Mouse (Mus musculus) embryonic fibroblast, embryonic 13.5 days (primary cell): ENCODE data around the gene AI481877. TPM values are rescaled to one million over a fixed set of nuclear protein-coding genes. Genes with fewer than 3 reads are reported as not detected.

ENCODE experiments used
- H3K27ac ChIP-seq: 2 replicates; pipeline ENCODE4 v1.5.1; 2012; ENCODE audit warnings: low read length, control low read depth, inconsistent platforms; ENCODE audit not compliant: insufficient read depth
- H3K4me1 ChIP-seq: 2 replicates; pipeline ENCODE4 v1.6.1; 2011; ENCODE audit warnings: low read length; ENCODE audit not compliant: control insufficient read depth, insufficient read depth
- H3K4me3 ChIP-seq: 2 replicates; pipeline ENCODE4 v1.5.1; 2011; ENCODE audit warnings: mild to moderate bottlenecking, control low read depth, low read length; ENCODE audit not compliant: insufficient read depth
- CTCF ChIP-seq: IDR thresholded peaks from 2 replicates; pipeline ENCODE4 v1.5.1; 2011; ENCODE audit warnings: mild to moderate bottlenecking, control low read depth, low read length, moderate library complexity, borderline replicate concordance; ENCODE audit not compliant: insufficient read depth
- POLR2A ChIP-seq: IDR thresholded peaks from 2 replicates; pipeline ENCODE4 v1.6.1; 2011; ENCODE audit warnings: low read depth, mild to moderate bottlenecking, control low read depth, low read length, moderate library complexity
- polyA plus RNA-seq: library from polyadenylated mRNA; stranded (reverse); fragments of >200 nt; gene quantifications from 2 replicates; pipeline ENCODE4 v1.2.4, GENCODE M21; 2011; ENCODE audit warnings: low read depth; ENCODE audit not compliant: missing spikeins, insufficient read length

Gene AI481877
- polyA plus RNA-seq, 1 experiment = not detected

DNA sequence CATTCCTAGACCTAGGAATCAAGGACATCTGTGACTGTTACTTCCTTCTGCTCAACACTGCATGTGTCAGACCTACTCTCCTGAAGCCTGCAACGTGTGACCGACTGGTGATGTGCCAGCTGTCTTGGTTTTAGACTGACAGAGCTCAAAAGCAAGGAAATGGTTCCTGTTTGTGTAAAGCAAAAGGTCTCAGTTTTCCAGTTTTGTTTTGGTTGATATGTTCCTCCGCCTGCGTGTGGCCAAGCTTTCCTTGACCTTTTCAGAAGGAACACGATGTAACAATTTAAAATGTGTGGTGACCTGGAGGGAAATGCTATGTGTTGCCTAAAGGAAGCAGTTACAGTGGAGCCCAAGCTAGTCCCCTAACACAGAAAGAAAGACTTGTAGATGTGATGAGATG is 31.2 kb upstream of the AI481877 start:
- no peak overlapping the region for H3K4me3 ChIP-seq
- TF ChIP-seq CTCF = no peak
- TF ChIP-seq POLR2A = no peak
- no peaks in the 10 kb centered on the region for H3K4me1 ChIP-seq
- no peak overlapping the region for H3K27ac ChIP-seq

DNA sequence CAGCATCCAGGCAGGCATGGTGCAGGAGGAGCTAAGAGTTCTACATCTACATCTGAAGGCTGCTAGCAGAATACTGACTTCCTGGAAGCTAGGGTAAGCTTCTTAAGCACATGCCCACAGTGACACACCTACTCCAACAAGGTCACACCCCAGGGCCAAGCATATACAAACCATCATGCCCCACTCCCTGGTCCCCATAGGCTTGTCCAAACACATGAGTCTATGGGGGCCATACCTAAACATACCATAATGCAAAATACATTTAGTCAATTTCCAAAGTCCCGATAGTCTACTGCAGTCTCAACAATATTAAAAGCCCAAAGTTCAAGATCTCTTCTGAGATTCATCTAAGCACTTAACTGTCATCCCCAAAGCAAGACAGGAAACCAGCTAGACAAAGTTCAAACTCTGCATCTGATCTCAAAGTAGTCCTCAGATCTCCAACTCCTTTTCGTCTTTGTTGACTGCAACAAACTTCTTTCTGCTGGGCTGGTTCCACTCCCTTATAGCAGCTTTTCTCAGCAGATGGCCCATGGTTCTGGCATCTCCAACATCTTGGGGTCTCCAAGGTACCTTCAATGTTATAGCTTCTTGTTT is 28.6 kb upstream of the AI481877 start:
- no peak overlapping the region for H3K4me3 ChIP-seq
- TF ChIP-seq CTCF (no peak), POLR2A (no peak)
- no peak overlapping the region for H3K27ac ChIP-seq
- peaks cover 3% of the 10 kb centered on the region; the same call in 1 of the 2 replicates for H3K4me1 ChIP-seq

DNA sequence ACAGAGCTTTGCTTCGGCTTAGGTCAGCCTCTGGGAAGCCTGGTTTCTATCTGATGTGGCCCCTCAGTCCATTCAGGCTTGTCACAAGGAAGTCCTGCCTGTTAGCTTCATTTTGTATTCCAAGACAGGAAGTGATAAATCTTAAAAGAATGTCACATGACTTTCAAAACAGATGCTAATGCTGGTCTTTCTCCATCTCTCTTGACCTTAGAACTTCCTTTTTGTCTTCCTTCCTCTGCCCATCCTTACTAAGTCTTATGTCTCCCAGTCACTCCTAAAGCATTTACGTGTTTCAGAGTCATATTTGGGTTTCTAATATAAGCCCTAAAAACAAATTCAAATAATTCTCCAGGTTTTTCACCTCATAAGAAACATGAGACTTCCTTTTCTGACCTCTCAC is 25.3 kb upstream of the AI481877 start:
- Histone ChIP-seq H3K4me1 (peaks cover 10% of the 10 kb centered on the region), H3K4me3 (no peak overlapping the region), H3K27ac (peak overlapping the region; percentile 49; the same call in 1 of the 2 replicates)
- TF ChIP-seq CTCF = no peak

DNA sequence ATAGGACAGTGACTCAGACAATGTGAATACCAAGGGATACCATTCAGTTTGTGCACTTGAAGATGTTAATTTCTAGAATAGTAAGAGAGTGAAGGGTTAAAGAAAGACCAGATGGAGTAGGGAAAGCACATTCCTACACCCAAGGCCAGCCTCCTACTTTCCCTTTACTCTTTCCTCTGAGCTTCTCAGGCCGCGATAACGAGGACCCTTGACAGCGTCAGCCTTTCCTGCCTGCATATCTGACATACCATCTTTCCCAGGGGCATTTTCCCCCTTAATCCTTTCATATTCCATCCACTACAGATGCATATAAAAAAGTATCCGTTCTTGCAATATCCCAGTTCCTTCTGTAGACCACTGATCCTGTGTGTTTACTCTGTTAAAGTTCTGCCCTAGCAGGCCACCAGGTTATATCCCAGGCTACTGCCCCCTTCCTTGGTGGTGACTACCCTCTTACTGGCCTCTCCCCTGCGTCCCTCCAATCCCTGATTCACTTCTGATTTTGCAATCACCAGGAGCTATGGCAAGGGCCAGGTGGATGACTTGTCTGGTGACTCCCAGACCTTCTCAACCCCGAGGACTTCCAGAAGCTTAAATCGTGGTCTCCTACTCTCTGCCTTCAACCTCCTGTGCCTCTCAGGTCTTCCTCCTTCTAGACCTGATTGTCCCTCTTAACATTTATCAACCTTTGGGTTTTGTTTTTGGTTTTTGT is 22.3 kb upstream of the AI481877 start:
- peaks cover 11% of the 10 kb centered on the region for H3K4me1 ChIP-seq
- no peak overlapping the region for H3K4me3 ChIP-seq
- TF ChIP-seq CTCF = no peak
- no peak for TF ChIP-seq POLR2A
- H3K27ac ChIP-seq = no peak overlapping the region

DNA sequence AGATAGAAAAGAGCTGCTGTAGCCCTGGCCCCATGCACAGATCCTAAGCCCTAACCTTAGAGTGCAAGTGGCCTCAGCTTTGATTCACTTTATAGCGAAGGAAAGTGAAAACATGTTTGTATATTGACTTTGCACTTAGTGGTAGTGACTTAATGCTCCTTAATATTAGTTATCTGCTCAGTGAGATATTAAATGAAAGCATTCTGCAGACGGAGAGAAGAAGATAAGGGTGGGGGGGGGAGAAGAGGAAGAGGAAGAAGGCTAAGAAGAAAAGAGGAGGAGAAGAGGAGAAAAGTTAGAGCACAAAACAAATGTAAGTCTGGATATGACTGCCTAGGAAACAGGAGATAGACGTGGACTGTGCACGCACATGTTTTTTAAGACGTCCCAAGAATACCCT is 21.5 kb upstream of the AI481877 start:
- no peak overlapping the region for H3K4me3 ChIP-seq
- TF ChIP-seq CTCF (no peak), POLR2A (no peak)
- peaks cover 11% of the 10 kb centered on the region for H3K4me1 ChIP-seq
- no peak overlapping the region for H3K27ac ChIP-seq

DNA sequence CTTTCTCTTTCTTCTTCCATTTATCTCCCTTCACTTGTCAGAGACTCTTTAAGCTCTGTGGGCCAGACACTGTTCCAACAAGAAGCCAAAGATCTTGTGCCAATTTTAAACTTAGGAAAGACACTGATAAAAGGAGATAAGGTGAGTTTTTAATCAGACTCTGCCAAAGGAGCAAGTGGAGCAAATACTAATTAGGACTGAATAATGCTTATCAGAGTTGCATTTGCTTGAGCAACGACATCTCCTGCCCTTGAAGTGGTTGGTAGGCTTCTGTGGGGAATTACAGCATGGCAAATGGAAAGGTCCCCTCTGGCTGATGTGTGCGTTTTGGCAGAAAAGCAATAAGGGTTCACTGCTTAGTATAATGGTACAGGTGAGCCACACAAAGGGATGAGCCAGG is 18.9 kb upstream of the AI481877 start:
- Histone ChIP-seq H3K27ac (no peak overlapping the region), H3K4me3 (no peak overlapping the region), H3K4me1 (peaks cover 8% of the 10 kb centered on the region)
- TF ChIP-seq CTCF (no peak), POLR2A (no peak)

DNA sequence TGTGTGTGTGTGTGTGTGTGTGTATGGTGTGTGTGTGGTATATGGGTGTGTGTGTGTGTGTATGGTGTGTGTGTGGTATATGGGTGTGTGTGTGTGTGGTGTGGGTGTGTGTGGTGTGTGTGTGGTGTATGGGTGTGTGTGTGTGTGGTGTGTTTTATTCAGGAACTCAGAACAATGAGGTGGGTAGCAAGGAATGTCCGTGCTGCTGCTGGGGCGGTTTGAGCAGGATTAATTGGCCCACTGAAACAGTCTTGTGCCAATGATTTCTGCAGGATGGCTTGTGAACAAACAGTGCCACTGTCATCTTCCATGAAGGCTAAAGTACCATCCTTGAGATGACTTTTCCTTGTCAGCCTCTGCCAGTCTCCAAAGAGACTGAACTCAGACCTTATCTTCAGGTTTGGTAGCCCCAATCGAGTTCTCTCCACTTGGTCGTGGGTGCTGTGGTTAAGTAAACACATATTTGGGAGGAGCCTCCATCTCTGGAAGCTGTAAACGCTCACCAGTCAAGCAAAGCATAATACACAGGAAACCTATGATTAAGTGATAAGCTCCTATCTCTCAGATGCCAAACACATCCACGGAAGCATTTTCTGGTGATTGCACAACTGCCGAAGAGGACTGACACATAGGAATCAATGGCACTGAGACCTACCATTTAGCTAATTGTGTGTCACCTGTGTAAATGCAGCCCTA is 18.3 kb upstream of the AI481877 start:
- Histone ChIP-seq H3K27ac (no peak overlapping the region), H3K4me3 (no peak overlapping the region), H3K4me1 (peaks cover 8% of the 10 kb centered on the region)
- no peak for TF ChIP-seq CTCF
- no peak for TF ChIP-seq POLR2A

DNA sequence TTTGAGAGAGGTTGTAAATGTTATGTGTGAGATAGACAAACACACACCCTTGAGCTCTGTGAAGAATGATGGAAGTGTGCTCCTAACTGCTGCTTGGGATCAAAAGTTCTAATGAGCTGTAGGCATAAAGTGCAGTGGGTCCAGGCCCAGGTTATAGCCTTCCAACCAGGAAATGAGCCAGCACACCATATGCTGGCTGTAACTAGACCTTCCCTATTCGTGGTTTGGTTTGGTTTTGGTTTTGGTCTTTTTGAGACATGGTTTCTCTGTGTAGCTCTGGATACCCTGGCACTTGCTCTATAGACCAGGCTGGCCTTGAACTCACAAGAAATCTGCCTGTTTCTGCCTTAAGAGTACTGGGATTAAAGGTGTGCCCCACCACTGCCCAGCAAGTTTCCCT is 13.2 kb upstream of the AI481877 start:
- TF ChIP-seq POLR2A (no peak), CTCF (no peak)
- Histone ChIP-seq H3K4me3 (no peak overlapping the region), H3K27ac (no peak overlapping the region), H3K4me1 (no peaks in the 10 kb centered on the region)

DNA sequence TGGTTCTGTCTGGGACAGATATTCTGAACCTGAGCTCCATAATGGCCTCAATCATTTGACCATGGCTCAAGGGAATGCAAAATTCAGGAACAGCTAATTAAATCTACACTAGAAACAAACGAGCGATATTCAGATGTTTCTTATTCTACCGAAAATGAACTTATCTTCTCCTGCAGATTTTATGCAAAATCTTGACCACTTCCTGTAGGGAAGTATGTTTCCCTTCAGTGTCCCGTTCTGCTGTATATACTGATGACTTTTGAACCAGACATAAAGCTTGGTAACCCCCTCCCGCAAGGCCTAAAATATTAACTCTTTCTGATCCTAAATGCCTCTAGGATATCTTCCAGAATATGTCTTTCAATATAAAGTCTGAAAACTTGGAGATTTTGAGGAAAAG is 12.1 kb upstream of the AI481877 start:
- no peak for TF ChIP-seq POLR2A
- no peak overlapping the region for H3K27ac ChIP-seq
- no peaks in the 10 kb centered on the region for H3K4me1 ChIP-seq
- H3K4me3 ChIP-seq = no peak overlapping the region

DNA sequence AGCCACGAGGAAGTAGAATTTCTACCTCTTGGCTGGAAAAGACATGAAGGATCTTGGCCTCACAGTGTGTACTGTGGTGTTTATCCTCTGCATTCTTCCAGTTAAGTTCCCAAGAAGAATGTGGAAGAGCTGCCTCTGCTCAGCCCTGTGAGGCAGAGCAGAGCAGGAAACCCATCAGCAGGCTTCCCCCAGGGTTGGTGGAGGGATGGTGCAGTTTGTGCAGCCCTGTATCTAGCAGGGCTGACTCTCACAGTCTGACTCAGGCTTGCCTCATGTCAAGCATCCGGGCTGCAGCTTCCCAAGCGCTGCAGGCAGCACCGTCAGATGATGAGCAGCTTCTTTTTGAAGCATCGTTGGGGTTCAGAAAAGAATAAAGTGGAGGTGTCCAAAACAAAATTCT is 10.3 kb upstream of the AI481877 start:
- no peak for TF ChIP-seq POLR2A
- TF ChIP-seq CTCF = no peak
- no peak overlapping the region for H3K27ac ChIP-seq
- no peak overlapping the region for H3K4me3 ChIP-seq
- no peaks in the 10 kb centered on the region for H3K4me1 ChIP-seq
